Mouse (Mus musculus) spleen, embryonic (tissue): ENCODE measurements around the gene Psen1.

Experiments
- CTCF ChIA-PET: fragments of 350-600 bp; sonication (Branson Sonifier 250); formaldehyde crosslinking; loops from one replicate; lab custom pipeline; 2022; lab: Charles Lee

Gene Psen1

GRCm38 (mm10) chr12:83723037-83723436, 35.1 kb downstream of the Psen1 start:
- CTCF ChIA-PET: no interaction called here

- CTCF ChIA-PET: no interaction called here
These were observed 38.8 kb downstream of the Psen1 start for GRCm38 (mm10) chr12:83726510-83727308.

- CTCF ChIA-PET: interaction anchor here (0.6 kb wide), 1 partner anchor 1428 kb away, joined by 9 read pairs; no protein-coding TSS in a partner anchor
These were observed 44.3 kb downstream of the Psen1 start for GRCm38 (mm10) chr12:83732225-83732624.

- CTCF ChIA-PET: no interaction called here
These were observed 46.1 kb downstream of the Psen1 start for GRCm38 (mm10) chr12:83734047-83734446.

GRCm38 (mm10) chr12:83736236-83736635, 48.3 kb downstream of the Psen1 start:
- CTCF ChIA-PET: no interaction called here

- CTCF ChIA-PET: interaction anchor here (0.6 kb wide), 1 partner anchor 21 kb away, joined by 3 read pairs; no protein-coding TSS in a partner anchor
These were observed 50.7 kb downstream of the Psen1 start for GRCm38 (mm10) chr12:83738651-83739050.

GRCm38 (mm10) chr12:83741722-83742121, 53.8 kb downstream of the Psen1 start:
- CTCF ChIA-PET: interaction anchor here (1.0 kb wide), 1 partner anchor 39 kb away, joined by 3 read pairs; no protein-coding TSS in a partner anchor

- CTCF ChIA-PET: interaction anchor here (0.6 kb wide), 1 partner anchor 114 kb away, joined by 8 read pairs; no protein-coding TSS in a partner anchor
These were observed 54.9 kb downstream of the Psen1 start for GRCm38 (mm10) chr12:83742834-83743233.

- CTCF ChIA-PET: no interaction called here
These were observed 55.8 kb downstream of the Psen1 start for GRCm38 (mm10) chr12:83743712-83744111.

GRCm38 (mm10) chr12:83749186-83749585, 61.2 kb downstream of the Psen1 start:
- CTCF ChIA-PET: no interaction called here

GRCm38 (mm10) chr12:83752495-83752894, 64.5 kb downstream of the Psen1 start:
- CTCF ChIA-PET: no interaction called here

GRCm38 (mm10) chr12:83758735-83759134, 70.8 kb downstream of the Psen1 start:
- CTCF ChIA-PET: no interaction called here

- CTCF ChIA-PET: no interaction called here
These were observed 72.2 kb downstream of the Psen1 start for GRCm38 (mm10) chr12:83760201-83760600.

GRCm38 (mm10) chr12:83762706-83763105, 74.8 kb downstream of the Psen1 start:
- CTCF ChIA-PET: no interaction called here

GRCm38 (mm10) chr12:83763311-83764043, 75.5 kb downstream of the Psen1 start, which contains the start of gene Papln:
TSS of gene Papln (plus strand) at chr12:83763634.
- CTCF ChIA-PET: no interaction called here

GRCm38 (mm10) chr12:83764044-83764365, 76.1 kb downstream of the Psen1 start:
- CTCF ChIA-PET: no interaction called here

- CTCF ChIA-PET: no interaction called here
These were observed 76.6 kb downstream of the Psen1 start for GRCm38 (mm10) chr12:83764519-83764918.

GRCm38 (mm10) chr12:83765965-83766603, 78.1 kb downstream of the Psen1 start:
- CTCF ChIA-PET: no interaction called here

GRCm38 (mm10) chr12:83767833-83768232, 79.9 kb downstream of the Psen1 start:
- CTCF ChIA-PET: no interaction called here

GRCm38 (mm10) chr12:83768235-83768899, 80.4 kb downstream of the Psen1 start:
- CTCF ChIA-PET: no interaction called here

- CTCF ChIA-PET: no interaction called here
These were observed 82.7 kb downstream of the Psen1 start for GRCm38 (mm10) chr12:83770418-83771256.
